Mouse (Mus musculus) limb, embryonic 10.5 days (tissue): Measurements from ENCODE around the gene AI464131. TPM values are rescaled to one million over a fixed set of nuclear protein-coding genes. Genes with fewer than 3 reads are reported as not detected.

Experiments used
- DNase-seq: peaks from one replicate; pipeline ENCODE4 v3.0.0-alpha.2; 2017; ENCODE audit warnings: low spot score
- H3K27ac ChIP-seq: fragments of 300-500 bp; sonication (generic); 2 replicates; pipeline ENCODE4 v1.5.1; 2016; ENCODE audit warnings: mild to moderate bottlenecking
- H3K27me3 ChIP-seq: fragments of 300-500 bp; sonication (generic); 2 replicates; pipeline ENCODE4 v1.6.1; 2016; ENCODE audit warnings: low read depth, mild to moderate bottlenecking; ENCODE audit not compliant: poor library complexity, severe bottlenecking
- H3K36me3 ChIP-seq: fragments of 300-500 bp; sonication (generic); 2 replicates; pipeline ENCODE4 v1.6.1; 2016; ENCODE audit warnings: mild to moderate bottlenecking, moderate library complexity
- H3K4me1 ChIP-seq: fragments of 300-500 bp; sonication (generic); 2 replicates; pipeline ENCODE4 v1.6.1; 2016
- H3K4me3 ChIP-seq: fragments of 300-500 bp; sonication (generic); 2 replicates; pipeline ENCODE4 v1.5.1; 2016; ENCODE audit warnings: mild to moderate bottlenecking, moderate library complexity
- H3K9me3 ChIP-seq: fragments of 300-500 bp; sonication (generic); replicated peaks from 2 replicates; pipeline ENCODE4 v1.6.1; 2016; ENCODE audit warnings: mild to moderate bottlenecking
- WGBS: fragments of 180-500 bp; shearing (Covaris S2); methylation state at CpG from one replicate; pipeline ENCODE4 v1.1.7; 2016; 5-methylcytosine and 5-hydroxymethylcytosine counted together
- polyA plus RNA-seq: library from polyadenylated mRNA; unstranded; fragments of >200 nt; fragmentation: Nextera tagmentation; extraction: Ambion mirVana; gene quantifications from 2 replicates; pipeline ENCODE4 v1.2.1, GENCODE M21; 2016

Gene AI464131
- polyA plus RNA-seq, 1 experiment from 2014 or later: 5.2 TPM

- peaks cover 16% of the 10 kb centered on the region for H3K4me1 ChIP-seq
- no peak overlapping the region for H3K4me3 ChIP-seq
- no peaks in the 10 kb centered on the region for H3K27me3 ChIP-seq
- WGBS: 94% methylated on average over 1 of the region's 1 CpGs
- H3K27ac ChIP-seq: no peak overlapping the region
- H3K9me3 ChIP-seq: no peaks in the 10 kb centered on the region
- DNase-seq: no peak
- H3K36me3 ChIP-seq: peaks cover 14% of the 10 kb centered on the region
These were observed 42.2 kb downstream of the AI464131 start for GRCm38 (mm10) chr4:41460690-41461089.

GRCm38 (mm10) chr4:41447595-41447994 is 55.3 kb downstream of the AI464131 start:
- Histone ChIP-seq H3K27ac (no peak overlapping the region), H3K9me3 (no peaks in the 10 kb centered on the region), H3K27me3 (no peaks in the 10 kb centered on the region), H3K36me3 (peaks cover 51% of the 10 kb centered on the region), H3K4me1 (no peaks in the 10 kb centered on the region), H3K4me3 (no peak overlapping the region)
- DNase-seq: no peak
- WGBS: 94% methylated on average over 3 of the region's 3 CpGs

Other genes with a start within 250 kb of the AI464131 start
- 95.6 and 106 TPM in 2 replicates for gene Ubap2, start 227.9 kb downstream of the AI464131 start, polyA plus RNA-seq
- gene Dcaf12, start 188.2 kb downstream of the AI464131 start, polyA plus RNA-seq: 55.0 and 59.5 TPM in 2 replicates
- 58.6 and 59.4 TPM in 2 replicates for gene Ubap1, start 154.1 kb downstream of the AI464131 start, polyA plus RNA-seq
- 14.1 and 14.5 TPM in 2 replicates for gene Kif24, start 38.2 kb downstream of the AI464131 start, polyA plus RNA-seq
- gene Nudt2, start 37.9 kb downstream of the AI464131 start, polyA plus RNA-seq: 54.3 and 56.9 TPM in 2 replicates
- gene 1110017D15Rik, start 14.3 kb upstream of the AI464131 start, polyA plus RNA-seq: 4.3 and 7.3 TPM in 2 replicates
- gene Fam219a, start 66.5 kb upstream of the AI464131 start, polyA plus RNA-seq: 1.1 and 1.9 TPM in 2 replicates
- gene Dnaic1, start 66.7 kb upstream of the AI464131 start, polyA plus RNA-seq: 0.93 and 1.7 TPM in 2 replicates
- 21.0 and 24.2 TPM in 2 replicates for gene Enho, start 137.2 kb upstream of the AI464131 start, polyA plus RNA-seq
- gene Cntfr, start 194.0 kb upstream of the AI464131 start, polyA plus RNA-seq: 6.1 and 7.8 TPM in 2 replicates
- 202 and 253 TPM in 2 replicates for gene Il11ra1, start 196.9 kb upstream of the AI464131 start, polyA plus RNA-seq
- gene Rpp25l, start 210.5 kb upstream of the AI464131 start, polyA plus RNA-seq: 93.6 and 101 TPM in 2 replicates
- 118 and 123 TPM in 2 replicates for gene Dctn3, start 220.1 kb upstream of the AI464131 start, polyA plus RNA-seq
- gene Arid3c, start 228.1 kb upstream of the AI464131 start, polyA plus RNA-seq: not detected in 2 replicates